Mouse (Mus musculus): ENCODE results near the gene Cadm4. TPM values are rescaled to one million over a fixed set of nuclear protein-coding genes. Genes with fewer than 3 reads are reported as not detected.

Cadm4 gene
- total RNA-seq (2022): 10 to 100 TPM; 16.6 to 22.0 (median 18.7) TPM

DNA sequence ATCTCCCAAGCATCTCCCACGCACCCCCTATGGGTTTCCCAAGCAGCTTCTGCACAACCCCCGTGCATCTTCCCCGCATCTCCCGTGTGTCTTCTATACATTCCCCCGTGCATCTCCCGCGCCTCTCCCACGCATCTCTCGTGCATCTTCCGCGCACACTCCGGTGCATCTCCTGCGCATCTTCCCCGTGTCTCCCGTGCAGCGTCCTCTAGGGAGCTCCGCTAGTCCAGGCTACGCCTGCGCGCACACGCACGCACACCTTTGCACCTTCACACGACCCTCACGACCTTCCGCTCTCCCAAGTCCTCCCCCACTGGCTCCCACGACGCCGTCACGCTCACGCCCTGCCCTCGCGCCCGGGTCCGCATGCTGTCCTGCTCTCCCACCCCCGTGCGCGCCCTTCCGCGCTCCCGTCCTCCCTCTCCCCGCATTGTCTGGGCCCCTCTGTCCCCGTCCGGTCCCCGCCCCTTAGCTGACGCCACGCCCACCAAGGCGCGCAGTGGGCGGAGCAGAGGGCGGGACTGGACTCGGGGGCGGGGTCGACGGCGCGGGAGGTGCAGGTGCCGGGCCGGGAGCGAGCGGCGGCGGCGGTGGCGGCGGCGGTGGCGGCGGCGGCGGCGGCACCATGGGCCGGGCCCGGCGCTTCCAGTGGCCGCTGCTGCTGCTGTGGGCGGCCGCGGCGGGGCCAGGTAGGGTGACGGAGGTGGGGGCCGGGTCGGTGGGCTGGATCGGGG lies at the start of gene Cadm4:
Gene Cadm4 (plus strand): TSS at position 550 of the 734 bp plus-strand sequence.
- peak; percentile 63 for DNase-seq (ENCODE audit: low spot score)

DNA sequence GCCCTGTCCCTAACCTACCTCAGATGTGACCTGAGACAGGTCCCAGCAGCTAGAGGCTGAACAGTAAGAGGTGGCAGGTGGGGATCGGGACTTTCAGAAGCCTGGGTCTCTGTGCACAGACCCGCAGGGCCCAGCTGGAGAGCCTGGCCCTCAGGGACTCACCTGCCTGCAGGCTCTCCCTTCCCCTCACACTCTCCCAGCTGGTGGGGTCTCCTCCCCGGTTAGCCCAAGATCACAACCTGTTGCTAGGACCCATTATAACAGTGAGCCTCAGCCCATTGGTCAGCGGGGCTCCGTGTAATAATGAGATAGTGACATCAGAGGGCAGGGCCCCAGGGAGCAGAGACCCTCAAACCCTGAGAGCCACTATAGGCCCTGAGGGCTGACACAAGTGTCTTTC lies 46.5 kb upstream of the Cadm4 start:
- no peak for DNase-seq (ENCODE audit: low spot score)

DNA sequence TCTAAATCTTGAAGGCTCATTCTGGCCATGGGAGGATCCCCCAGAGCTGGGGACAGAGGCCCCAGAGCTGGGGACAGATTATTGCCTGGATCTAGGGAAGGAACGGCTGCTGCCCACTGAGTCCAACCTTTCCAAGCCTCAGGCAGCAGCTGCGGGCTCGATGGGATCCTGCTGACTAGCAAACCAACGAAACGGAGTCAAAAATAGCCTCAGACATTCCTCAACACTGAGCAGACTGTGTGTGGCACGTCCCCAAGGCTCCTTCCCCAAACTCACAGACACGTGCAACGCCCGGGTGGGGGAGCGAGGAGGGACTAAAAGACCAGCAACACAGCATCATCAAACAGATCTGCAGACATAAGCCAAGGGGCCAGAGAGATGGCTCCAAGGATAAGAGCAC lies 43.8 kb upstream of the Cadm4 start:
- no peak for DNase-seq (ENCODE audit: low spot score)

DNA sequence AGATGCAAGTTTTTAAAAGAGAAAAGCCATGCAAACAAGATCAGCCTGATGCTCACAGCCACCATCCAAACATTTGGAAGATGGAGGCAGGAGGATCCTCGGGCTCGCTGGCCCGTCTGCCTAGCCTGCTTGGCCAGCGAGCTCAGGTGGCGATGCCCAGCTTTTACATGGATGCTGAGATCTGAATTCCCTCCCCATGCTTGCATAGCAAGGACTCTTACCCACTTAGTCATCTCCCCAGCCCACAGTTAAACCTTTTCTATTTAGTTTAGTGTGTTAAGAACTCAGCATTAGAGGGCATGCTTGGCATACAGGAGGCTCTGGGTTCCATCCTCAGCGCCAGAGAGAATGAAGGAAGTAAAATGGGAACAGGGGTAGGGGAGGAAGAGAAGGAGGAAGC lies 42.6 kb upstream of the Cadm4 start:
- no peak for DNase-seq (ENCODE audit: low spot score)

DNA sequence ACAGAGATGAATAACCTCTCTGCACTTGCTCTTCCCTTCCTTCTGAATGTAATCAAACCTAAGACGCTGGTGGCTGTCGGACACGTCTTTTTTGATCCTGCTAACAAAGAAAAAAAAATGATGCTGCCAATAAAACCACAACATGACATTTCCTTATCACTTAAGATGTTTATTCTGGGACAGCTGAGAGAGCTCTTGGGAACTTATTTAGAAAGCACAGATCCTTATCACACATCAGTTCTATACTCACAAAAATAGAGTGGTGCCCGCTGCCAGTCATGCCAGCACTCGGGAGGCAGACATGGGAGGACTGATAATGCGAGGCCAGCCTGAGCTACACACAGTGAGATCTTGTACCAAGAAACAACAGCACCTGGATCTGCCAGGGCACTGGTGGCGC lies 41.9 kb upstream of the Cadm4 start:
- DNase-seq (ENCODE audit: low spot score): no peak

DNA sequence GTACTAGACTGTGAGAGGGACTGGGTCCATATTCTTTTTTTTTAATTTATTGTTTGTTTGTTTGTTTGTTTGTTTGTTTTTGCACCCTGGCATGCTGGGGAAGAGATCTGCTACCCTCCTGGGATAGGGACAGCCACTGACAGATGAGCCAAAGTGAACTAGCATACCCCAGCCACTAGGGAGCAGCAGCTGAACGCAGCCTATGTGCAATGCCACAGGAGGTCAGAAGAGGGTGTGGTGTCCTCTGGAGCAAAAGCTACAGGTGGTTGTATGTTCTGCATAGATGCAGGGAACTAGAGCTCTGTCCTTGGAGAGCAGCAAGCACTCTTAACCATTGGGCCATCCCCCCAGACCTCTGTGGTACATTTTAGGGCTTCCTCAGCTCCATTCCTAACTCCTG lies 40.0 kb upstream of the Cadm4 start:
- peak; percentile 65 for DNase-seq (ENCODE audit: low spot score)

DNA sequence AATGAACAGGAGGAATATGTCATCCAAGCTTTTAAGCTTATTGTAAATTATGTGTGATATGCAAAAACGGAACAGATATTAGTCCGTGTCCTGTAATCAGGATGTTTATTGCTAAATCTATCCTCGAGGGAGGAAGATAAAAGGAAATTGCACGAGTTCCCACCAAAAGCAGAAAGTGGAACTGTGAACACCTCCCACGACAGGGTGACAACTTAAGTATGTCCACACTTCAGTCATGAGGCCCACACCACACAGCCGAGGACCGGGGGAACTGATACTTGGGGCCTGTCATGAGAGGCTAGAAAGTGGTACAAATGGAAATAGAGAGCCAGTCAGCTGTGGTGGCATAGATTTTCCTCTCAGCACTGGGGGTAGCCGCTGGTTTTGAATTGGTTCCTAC lies 39.5 kb upstream of the Cadm4 start:
- no peak for DNase-seq (ENCODE audit: low spot score)

DNA sequence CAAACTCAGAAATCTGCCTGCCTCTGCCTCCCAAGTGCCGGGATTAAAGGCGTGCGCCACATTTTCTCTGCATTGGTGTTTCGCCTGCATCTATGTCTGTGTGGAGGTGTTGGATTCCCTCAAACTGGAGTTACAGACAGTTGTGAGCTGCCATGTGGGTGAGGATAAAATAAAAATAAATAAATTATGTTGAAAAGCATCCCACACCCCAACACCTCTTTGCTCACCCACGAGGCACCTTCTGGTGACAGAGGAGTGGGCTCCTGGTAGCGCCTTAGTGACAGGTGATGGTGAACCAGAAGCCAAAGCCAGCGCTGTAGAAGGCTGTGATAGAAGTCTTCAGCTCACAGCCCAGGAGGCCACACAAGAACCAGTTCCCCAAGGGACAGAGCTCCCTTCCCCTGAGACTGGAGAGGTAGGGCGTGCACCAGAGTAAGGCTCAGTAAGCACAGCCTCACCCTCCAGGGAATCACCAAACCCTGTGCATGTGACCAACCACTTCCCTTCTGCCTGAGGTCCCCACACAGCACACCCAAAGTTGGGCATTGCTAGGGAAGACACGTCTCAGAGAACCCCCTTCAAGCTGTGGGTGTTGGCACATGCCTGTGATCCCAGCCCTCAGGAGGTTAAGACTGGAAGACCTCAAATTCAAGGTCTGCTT lies 36.4 kb upstream of the Cadm4 start:
- DNase-seq (ENCODE audit: low spot score): no peak

DNA sequence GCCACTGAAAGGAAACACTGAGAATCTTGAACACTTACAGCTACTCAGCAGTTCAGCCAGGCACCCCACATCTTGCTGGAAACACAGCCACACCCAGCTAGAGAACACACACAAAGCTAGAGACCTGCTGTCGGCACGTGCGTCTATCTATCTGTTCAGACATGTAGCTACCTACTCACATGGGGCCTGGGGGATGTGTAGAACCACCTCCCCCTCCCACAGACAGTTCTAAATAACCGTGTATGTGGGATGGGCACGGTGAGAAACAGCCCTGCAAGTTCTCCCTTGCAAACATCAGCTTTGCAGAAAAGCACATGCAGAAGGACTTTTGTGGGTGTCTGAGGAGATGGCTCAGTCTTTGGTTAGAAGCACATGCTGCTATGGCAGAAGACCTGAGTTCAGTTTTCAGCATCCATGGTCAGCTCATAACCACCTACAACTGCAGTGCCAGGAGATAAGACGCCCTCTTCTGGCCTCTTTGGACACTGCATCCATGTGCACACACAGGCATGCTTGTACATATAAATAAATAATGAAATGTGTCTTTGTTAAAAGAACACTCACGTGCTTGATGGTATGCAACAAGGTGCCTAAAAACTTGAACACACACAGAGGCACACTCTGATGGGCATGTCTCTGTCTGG lies 35.0 kb upstream of the Cadm4 start:
- no peak for DNase-seq (ENCODE audit: low spot score)

DNA sequence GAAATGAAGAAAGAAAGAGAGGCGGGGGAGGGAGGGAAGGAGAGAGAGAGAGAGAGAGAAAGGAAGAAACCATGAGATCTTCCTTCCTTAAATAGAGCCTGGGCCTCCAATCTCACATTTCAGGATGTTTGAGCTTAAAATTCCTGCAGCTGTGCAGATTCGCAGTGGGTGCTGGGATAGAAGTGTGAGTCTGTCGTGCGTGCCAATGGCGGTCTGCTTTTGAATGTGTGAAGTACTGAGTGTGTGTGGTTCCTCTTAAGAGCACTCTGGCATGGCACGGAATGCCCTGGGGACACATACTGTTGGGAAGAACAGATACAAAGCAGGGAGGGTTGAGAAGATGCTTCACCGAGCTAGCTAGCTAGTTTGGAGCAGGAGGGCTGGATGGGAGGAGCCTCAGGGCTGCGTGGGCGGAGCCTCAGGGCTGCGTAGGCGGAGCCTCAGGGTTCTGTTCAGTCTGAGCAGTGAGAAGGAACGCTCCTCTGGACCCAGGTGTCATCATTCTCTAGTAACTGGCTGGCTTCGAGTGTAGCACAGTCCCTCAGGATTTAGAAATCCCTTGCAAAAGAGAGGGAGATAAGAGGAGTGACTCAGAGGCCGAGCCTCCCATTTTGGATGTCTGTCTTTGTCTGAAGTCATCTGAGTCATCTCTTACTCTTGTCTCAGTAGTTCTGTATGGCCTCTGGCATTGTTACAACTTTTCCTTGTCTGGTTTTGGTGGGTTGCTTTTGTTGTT lies 32.9 kb upstream of the Cadm4 start:
- no peak for DNase-seq (ENCODE audit: low spot score)

DNA sequence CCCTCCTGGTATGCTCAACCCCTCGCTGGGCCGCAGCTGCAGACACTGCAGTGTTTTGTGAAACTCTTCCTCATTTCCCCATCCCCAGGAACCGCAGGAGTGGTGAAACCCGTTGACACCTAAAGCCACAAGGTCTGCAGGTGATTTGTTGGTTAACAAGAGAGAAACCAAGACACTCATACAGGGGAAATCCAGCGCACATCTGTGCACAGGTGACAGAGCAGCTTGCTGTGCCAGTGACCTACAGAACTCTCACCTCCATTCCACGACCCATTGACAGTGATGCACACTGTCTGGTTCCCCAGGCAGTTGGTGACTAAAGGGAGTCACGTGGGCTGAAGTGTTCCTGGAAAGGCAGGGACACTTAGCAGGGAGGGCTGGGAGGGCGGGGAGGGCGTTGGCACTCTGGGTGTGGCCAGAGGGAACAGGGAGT lies 31.2 kb upstream of the Cadm4 start:
- no peak for DNase-seq (ENCODE audit: low spot score)

DNA sequence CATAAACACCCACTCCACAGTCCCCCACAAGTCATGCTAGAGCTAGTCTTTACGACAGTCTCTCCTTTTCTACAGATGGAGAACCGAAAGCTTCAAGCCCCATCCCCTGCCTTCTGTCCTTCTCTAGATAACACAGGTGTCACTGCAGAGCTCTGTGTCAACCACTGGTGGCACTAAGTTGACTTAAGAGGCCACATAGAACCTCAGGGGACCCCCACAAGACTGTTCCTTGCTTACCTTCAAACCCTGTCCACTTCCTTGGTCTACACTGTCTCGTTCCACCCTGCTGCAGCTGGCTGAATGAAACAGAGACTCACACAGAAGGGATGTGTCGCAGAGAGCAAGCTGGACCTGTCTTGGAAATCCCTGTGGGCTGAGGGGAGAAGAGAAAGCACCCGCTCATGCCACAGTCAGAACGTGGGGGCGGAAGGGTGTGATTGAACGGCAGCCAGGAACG lies 29.9 kb upstream of the Cadm4 start, which contains the start of gene Irgc1:
Gene Irgc1 (minus strand): TSS at position 443 of the 457 bp plus-strand sequence.
- no peak for DNase-seq (ENCODE audit: low spot score)

DNA sequence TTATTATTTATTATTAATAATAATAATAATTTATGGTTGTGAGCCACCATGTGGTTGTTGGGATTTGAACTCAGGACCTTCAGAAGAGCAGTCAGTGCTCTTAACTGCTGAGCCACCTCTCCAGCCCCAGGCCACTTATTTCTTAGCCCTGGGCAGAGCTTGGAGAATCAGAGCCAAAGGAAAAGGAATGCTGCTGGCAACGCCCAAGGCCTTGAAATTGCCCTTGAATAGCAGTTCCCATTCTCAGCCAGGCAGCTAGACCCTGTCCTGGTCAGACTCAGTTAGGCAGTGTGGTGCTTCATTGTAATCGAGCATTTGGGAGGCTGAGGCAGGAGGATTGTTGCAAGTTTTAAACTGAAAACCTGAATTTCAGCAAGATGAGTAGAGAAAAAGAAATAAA lies 27.6 kb upstream of the Cadm4 start:
- no peak for DNase-seq (ENCODE audit: low spot score)

DNA sequence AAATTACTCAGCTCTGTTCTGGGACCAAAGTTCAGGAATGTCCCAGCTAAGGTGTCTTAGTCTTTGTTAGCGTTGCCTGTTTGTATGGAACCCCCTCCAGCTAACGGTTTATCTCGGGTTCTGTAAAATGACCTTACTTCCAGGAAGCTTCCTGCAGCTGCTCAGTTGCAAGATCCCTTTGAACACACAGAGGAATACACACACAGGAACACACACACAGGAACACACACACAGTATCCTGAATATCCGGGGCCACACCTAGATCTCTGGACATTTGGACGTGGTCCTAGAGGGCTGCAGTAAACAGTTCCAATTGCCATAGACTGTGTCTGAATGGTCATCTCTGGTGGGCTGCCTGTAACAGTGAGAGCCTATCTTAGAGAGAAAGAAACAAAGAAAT lies 26.1 kb upstream of the Cadm4 start:
- DNase-seq (ENCODE audit: low spot score): peak; percentile 63

DNA sequence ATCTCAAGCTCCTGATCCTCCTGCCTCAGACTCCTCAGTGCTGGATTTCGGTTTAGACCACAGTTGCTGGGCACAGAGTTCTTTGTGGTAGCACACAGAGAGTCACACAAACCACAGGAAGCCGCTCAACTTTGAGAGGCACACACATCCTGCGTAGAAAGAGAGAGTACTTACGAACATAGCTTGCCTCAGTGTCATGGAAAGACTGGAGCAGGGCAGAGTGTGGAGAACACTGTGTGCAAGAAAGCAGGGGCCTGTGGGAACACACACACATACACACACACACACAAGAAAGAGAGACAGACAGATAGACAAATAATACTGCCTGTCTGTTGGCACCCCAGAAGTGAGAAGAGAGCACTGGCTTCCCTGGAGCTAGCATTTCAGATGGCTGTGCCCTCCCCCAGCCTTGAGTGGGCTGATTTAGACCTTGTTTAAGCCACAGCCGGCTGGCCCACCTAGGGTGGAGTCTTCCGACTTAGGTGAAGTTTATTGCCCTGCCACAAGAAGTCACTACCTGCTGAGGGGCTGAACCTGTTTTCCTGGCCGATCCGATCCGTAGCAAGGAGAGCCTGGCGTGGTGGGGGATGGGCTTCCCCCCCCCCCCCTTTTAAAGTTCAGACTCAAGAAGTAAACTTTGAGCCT lies 24.0 kb upstream of the Cadm4 start:
- no peak for DNase-seq (ENCODE audit: low spot score)

DNA sequence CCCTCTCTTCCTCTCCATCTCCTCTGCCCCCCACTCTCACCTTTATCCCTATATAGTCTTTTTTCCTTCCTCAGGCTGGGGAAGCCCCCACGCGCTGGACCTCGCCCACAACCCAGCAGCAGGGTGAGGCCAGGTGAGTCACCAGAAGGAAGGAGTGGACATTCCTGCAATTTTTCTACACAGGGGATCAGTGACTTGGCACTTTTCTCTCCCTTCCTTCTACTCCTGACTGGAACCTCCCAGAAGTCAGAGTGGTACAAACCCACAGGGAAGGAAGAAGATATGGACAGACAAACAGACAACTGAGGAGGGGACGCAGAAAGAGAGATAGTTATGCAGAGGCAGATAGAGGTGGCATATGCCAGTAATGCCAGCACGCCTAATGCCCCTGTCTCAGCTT lies 22.4 kb upstream of the Cadm4 start:
- no peak for DNase-seq (ENCODE audit: low spot score)

DNA sequence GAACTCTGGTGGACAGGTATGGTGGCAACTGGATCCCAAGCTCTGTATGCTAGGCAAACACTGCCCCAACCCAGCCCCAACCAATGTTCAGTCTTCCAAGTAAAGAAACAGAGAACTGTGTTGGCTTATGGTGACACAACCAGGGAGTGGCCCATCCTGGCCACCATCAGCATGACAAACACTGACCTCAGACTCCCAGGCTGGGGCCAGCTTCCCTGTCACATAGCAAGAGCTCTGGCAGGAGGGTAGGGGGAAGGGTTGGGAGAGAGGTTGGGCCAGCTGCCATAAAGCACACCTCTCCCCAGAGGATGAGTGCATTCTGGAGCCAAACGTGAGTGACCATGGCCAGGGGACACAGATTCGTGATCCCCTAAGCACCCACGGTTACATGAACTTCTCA lies 22.0 kb upstream of the Cadm4 start:
- DNase-seq (ENCODE audit: low spot score): no peak

DNA sequence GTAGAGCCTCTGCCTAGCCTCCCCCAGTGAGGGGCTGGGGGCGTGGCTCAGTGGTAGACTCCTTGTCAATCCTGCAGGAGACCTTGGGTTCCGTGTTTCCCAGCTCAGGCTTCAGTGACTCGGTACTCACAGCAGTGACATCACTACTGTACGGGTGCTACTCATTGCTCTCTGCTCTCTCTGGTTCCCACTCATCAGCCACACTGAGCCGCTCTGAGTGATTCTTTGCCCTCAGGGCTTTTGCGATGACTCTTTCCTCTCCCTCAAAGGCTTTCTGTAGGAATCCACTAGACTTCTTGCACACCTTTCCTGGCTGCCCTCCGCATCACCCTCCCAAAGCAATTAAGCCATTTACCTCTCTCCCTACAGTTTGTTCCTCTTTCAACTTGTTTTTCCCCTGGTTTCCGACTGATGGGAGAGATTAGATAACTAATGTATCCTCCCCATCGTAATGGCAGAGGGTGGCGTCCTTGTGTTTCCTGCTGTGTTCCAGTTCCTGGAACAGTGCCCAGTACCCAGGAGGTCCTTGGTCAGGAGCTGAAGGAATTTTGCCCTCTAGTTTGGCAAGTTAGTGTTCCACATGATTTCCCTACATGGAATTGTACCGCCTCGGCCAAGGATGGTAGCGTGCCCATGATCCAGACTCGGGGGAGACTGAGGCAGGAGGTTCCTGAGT lies 20.3 kb upstream of the Cadm4 start:
- DNase-seq (ENCODE audit: low spot score): peak; percentile 36

DNA sequence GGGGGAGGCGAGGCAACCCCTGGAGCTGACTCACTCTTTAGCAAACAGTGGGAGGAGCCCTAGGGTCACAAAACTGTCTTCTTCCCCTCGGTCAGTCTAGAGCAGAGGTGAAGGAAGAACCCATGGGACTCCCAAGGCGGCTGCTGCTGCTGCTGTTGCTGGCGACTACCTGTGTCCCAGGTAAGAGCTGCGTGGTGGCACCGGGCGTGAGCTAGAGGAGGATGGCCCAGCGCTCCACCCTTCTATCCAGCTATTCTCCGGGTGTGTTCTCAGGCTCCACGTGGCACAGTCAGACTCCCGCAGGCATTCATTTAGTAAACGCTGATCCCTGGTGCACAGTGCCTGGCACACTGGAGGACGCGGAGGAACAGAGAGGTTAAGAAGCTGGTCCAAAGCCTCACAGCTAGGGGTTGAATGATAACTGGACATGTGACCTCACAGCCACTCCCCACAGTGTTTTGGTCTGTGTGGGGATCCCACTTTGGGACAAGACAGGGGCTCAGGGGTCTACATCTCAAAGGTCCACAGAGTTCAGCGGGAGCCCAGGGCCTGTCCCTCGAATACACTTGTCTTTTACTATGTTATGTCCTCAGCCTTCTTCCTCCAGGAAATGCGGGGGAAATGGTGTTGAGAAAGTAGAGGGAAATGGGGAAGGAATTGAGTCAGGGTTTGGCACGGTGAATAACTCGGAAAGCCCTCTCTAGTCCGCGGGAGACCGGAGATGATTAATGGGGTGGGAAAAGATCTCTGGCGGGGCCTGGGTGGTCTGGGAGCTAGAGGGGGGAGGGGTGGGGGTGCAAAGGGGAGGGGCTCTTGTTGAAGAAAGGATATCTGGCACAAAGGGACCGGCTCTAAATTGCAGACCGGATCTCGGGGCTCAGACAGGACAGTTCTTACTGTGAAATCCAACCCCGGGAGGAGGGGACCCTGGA lies 19.2 kb upstream of the Cadm4 start, which contains the start of gene Plaur:
Gene Plaur (plus strand): TSS at position 97 of the 932 bp plus-strand sequence.
- DNase-seq (ENCODE audit: low spot score): peak; percentile 71

DNA sequence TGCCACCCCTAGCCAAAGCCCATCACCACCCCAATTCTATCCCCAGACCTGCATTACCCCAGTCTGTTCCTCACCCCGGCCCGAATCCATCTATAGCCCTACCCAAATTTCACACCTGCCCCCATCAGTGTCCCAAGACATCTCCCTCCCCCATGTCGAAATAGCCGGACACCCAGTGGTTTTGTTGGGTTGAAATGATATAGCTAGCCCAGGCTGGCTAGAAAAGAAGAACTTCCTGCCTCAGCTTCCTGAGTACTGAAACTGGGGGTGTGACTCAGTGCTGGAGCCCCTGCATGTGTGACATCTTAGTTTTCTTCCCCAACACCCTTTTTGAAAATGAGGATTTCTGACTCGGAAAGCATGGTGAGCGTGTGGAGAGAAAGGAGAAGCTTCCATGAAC lies 15.0 kb upstream of the Cadm4 start:
- DNase-seq (ENCODE audit: low spot score): no peak

Data from heart, adult 8-10 months (tissue).